Mouse (Mus musculus) adrenal gland, postnatal 25 days (tissue): Measurements from ENCODE around the gene 1700010I14Rik. TPM values are rescaled to one million over a fixed set of nuclear protein-coding genes. Genes with fewer than 3 reads are reported as not detected.

ENCODE experiments used
- DNase-seq: peaks from one replicate; pipeline ENCODE4 v3.0.0; 2021; ENCODE audit warnings: mixed read lengths
- total RNA-seq: library from RNA; stranded (reverse); gene quantifications from 2 replicates; pipeline ENCODE4 v1.2.3, GENCODE M21; 2021

The 1700010I14Rik gene
- total RNA-seq, 1 experiment from 2014 or later: 2.9 TPM

DNA sequence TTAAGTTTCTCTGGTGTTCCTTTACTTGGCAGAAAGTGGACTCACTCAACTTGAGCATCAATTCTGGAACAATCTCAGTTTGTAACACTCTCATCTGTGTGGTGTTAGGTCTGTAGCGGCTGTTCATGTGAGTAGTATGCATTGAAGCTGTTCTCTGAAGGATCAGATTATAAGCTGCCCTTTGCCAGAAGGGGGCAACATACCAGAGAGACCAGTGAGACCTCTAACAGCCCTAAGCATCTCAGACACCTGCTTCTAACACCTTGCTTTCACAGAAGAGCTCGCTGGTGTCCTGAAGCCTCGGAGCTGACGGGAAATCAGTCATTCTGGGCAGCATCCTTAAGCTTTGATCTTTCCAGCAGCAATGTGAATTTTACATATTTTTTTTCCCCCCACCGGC, 42.0 kb downstream of the 1700010I14Rik start:
- no peak for DNase-seq

DNA sequence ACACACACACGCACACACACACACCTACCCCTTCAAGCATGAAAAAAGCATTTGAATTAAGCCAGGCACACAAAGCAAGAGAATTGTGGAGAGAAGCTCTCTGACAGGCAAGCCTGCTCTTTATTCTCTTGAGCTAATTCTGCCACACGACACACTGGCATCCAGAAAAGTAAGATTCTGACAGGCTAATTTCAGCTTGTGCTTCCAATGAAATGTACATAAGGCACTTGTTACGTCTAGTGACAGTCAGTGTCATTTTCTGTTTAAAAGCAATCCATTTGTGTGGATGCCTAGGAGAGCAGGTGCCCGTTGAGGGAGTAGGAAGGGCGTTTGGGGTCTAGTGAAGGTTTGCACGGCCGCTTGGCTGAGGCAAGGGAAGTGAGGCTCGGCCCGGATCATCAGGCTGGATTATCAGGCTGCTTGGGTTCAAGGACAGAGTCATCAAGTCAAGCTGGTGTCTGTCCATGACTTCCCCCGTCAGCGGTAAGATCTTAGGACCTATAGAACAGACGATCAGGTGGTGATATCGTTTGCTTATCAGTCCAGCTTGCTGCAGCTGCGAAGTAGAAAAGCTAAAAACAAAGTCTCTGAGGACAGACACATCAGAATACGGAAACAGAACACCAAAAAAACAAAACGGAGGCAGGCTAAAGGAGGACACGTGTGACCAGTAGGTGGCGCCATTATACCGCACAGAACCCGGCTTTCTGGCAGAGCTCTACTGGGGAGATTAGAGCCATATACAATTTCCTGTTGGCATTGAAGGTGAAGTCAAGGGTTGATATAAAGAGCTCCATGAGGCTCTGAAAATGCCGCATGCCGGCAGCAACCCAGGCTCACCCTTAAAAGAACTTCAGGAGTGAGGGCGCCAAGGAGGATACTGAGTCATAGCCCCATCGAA, 43.4 kb downstream of the 1700010I14Rik start:
- peak; percentile 72 for DNase-seq

DNA sequence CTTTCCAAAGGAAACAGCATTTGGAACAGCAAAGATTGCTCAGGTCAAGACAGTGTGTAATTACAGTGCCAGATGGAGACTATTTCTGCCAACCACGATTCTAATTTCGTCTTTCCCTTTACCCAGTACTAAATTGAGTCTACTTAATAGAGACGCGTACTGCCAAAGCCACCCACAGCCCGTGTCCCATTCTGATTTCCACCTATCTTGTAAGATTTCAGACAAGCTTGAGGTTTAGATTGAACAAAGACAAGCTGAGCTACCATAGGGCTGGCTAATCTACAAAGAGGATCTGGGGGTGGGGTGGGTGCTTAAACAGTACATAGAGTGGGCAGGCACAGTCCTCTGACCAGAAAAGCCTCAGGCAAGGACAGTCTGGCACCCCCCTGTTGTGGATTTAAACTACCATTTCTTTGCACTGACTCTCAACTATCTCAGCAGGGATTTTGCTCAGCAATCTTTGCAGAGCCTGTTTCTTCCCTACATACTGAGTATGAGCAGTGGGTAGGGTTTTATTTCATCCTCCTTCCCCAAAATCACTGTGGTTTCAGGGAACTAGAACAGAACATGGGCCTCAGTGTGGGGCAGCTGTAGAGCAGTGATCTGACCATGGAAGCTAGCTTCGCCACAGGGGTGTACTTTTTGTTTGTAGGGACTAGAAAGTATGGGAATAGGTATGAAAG, 44.4 kb downstream of the 1700010I14Rik start:
- no peak for DNase-seq

DNA sequence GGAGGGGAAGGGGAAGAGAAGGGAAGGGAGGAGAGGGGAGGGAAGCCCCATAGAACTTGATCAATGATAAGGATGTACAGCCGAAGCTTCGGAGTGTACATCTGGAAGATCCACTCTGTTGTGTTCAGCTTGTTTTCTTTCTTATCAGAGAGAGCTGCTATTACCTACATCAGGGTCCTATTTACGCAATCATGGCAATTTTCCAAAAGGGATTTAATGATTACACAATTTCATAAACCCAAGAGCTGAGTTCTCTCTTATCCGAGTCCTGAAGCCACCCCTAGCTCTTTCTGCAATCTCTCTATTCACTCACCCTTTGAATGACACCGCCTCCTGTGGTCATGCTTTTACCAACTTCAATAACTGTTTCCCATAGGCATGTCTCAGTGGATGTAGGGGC, 45.4 kb downstream of the 1700010I14Rik start:
- no peak for DNase-seq

DNA sequence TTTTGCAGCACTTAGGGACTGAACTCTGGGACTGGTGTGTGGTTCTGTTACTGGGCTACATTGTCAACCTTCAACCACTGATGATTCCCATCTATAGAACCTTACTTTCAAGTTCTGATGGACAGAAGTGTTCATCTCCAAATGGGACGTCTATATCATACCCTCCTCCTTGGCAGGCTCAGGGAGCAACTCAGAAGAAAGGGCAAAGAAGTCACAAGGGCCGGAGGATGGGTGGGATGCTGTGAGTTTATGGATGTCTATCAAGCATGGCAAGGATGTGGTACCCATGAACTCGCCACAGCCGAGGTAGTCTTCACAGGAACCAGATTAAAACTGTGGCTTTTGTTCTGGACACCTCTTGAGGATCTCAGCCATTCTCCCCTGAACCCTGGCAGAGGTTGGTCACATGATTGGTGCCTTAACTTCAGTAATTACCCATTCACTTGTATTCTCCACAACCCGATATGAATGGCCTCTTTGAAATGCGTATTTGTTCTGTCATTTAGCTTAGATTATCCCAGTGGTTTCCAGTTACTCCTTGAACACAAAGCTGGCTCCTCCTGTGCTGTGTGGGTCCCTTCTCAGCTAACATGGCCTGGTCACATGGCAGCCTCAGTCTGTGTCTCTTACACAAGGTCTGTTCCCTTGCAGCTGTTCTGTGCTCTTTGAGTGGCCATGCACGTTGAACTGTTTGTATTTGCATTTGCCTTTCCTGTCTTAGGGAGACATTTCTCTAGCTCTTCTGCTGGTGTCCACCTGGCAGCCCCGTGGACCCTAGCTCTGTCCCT, 47.6 kb downstream of the 1700010I14Rik start:
- DNase-seq: no peak

DNA sequence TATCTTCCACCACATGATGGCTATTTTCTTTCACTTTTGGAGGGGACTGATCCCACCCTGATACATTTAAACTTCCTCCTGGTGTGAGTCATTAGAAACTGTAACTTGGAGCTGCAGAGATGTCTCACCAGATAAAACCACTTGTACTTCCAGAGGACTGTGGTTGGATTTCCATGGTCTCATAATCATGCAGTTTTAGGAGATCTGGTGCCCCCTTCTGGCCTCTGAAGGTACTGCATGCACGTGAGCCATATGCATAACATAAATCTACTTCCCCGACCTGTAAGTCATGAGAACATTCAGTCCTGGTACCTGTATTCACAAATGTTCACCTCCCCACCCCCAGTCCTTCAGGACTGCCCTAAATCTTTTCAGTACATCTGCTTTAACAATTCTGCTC, 54.6 kb downstream of the 1700010I14Rik start:
- no peak for DNase-seq

DNA sequence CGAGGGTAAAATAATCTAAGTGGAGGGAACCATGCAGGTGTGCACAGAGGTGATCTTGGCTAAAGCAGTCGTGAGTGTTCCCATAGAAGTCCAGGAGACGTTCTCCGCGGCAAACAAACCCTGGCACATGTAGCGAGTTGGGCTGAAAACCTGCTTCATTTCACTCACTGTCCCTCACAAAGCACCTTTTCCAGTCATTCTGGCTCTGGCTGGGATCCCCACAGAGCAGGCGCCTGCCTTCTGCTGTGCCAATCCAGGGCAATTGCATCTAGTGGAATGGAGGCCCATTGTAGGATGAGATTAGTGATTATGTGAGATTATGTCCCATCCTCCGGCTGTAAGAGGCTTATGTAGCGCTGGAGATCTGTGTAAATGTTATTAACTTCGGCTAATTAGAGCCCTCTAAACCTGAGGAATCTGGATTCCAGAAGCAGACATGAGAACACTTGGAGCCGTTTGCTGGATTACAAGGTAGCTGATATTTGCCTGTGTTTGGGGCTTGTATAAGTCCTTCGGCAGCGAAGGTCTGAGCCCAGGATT, 64.4 kb downstream of the 1700010I14Rik start:
- no peak for DNase-seq

DNA sequence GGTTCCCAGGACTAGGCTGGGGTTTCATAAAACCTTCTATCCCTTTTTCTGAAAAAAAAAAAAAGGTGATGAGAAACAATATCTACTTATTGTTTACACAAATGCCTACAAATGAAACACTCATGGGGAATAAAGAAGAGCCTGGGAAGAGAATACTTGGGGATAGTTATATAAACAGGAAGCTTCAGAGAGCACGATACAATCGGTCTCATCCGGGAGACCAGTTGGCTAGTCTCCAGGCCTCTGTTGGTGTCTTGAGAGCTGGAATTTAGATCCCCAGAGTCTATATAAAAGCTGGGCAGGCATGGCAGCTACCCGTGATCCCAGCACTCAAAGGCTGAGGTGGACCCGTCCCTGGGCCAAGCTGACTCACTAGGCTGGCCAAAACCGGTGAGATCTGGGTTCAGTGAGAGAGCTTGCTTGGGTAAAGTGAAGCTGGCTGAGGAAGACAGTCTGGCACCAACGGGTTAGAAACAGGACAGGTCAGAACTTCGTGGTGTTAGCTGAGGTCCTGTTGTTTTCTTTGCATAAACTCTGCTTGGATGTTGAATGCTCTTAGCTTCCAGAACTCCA, 71.3 kb downstream of the 1700010I14Rik start:
- no peak for DNase-seq
